Mouse (Mus musculus): ENCODE results near the gene Fdxr. TPM values are rescaled to one million over a fixed set of nuclear protein-coding genes. Genes with fewer than 3 reads are reported as not detected.
A peak's percentile ranks its signal among the peaks of the same experiment; 100 is the strongest.

The Fdxr gene
- total and polyA plus RNA-seq, 3 experiments, result 10.4 to 32.2 (median 10.7) TPM

DNA sequence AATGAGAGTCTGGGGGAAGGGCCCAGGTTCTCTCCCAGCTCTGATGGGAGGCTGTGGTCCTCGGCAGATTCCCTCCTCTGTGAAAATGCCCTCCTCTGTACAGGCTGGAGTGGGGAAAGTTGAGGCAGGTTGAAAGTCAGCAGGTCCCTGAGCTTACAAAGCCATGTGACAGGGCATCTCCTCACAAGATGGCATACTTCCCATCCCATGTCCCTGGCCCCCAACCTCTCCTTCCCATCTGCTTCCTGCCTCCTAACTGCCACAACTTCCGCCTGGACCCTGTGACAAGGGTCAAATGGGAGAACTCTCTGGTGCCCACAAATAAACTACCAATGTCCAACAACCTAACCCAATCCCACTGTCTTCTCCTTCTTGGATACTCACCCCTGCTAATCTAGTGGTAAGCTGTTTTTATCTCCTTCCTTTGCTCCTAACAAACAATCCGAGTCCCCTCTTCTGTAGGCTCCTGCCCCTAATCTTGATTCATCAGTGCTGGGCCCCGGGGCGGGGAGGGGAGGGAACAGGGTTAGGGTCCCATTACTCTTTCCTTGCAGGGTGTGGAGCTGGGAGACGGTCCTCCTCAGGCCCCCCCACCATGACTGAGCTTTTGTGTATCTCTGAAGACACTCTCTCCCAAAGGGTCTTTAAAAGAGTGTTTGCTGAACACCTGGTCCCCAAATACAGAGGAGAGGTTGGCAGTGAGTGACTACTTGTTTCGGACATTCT, 12.6 kb downstream of the Fdxr start:
- peaks cover 4% of the 10 kb centered on the region; the same call in 1 of the 2 replicates for H3K4me1 ChIP-seq (ENCODE audit: insufficient read depth, low read depth, low read length)
- H3K27me3 ChIP-seq (ENCODE audit: insufficient read depth, low read length), result peaks cover 56% of the 10 kb centered on the region
- H3K4me3 ChIP-seq (ENCODE audit: low read depth, low read length), result no peak overlapping the region
- H3K9me3 ChIP-seq (replicated peaks), result peaks cover 5% of the 10 kb centered on the region; the same call in 1 of the 2 replicates
- DNase-seq (ENCODE audit: low spot score) (no peak), ATAC-seq (ENCODE audit: extremely low read depth, insufficient number of reproducible peaks, low FRiP score, poor library complexity, severe bottlenecking) (no peak)
- TF ChIP-seq GATA1 (IDR thresholded peaks at IDR 0.05; ENCODE audit: borderline replicate concordance, low read length) (no peak), TAL1 (conservative IDR thresholded peaks at IDR 0.05; ENCODE audit: low read depth, low read length) (no peak), POLR2AphosphoS5 (IDR thresholded peaks at IDR 0.05; ENCODE audit: insufficient replicate concordance, low read depth, low read length) (no peak), CTCF (IDR thresholded peaks at IDR 0.05; ENCODE audit: low read depth, low read length) (no peak), GATA2 (IDR thresholded peaks at IDR 0.05; ENCODE audit: borderline replicate concordance, low read depth, low read length) (no peak)
- H3K36me3 ChIP-seq (replicated peaks), result peaks cover 21% of the 10 kb centered on the region

DNA sequence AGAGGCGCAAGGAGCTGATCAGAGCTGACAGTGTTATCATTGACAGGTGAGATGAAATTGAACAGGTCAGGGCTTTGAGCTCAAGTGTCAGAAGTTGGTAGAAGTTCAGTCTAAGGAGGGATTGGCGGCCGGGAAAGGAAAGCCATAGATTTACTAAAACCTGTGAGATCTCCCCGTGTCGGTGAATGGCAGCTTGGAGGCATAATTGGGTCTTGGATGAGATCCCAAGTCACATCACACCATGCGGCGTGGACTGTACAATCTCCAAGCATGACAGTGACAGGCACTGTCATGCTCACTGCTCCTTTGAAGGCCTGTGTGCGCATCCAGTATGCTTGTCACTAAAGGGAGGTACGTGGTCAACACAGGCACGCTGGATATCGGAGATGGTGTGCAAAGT, 13.9 kb downstream of the Fdxr start:
- Histone ChIP-seq H3K4me3 (ENCODE audit: low read depth, low read length) (no peak overlapping the region), H3K27me3 (ENCODE audit: insufficient read depth, low read length) (peaks cover 61% of the 10 kb centered on the region), H3K36me3 (replicated peaks) (peaks cover 7% of the 10 kb centered on the region), H3K4me1 (ENCODE audit: insufficient read depth, low read depth, low read length) (peaks cover 5% of the 10 kb centered on the region), H3K9me3 (replicated peaks) (peaks cover 7% of the 10 kb centered on the region)
- TF ChIP-seq CTCF (IDR thresholded peaks at IDR 0.05; ENCODE audit: low read depth, low read length), result no peak
- ATAC-seq (ENCODE audit: extremely low read depth, insufficient number of reproducible peaks, low FRiP score, poor library complexity, severe bottlenecking), result no peak
- no peak for DNase-seq (ENCODE audit: low spot score)

DNA sequence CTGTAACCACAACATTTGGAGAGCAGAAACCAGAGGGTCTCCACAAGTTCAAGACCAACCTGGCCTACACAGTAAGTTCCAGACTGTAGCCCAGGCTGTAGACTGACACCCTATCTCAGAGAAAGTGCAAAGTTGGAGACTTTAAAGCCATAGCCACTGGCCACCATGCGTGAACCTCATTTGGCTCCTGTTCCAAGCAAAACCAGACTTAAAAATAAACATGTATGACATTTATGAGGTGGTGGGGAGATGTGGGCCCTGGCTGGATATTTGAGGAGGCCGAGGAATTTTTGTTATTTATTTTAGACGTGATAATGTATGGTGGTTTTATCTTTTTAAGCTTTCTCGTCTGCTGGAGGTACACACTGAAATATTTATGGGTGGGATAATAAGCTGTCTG, 17.7 kb downstream of the Fdxr start:
- peaks cover 70% of the 10 kb centered on the region for H3K27me3 ChIP-seq (ENCODE audit: insufficient read depth, low read length)
- no peak for TF ChIP-seq POLR2AphosphoS5 (IDR thresholded peaks at IDR 0.05; ENCODE audit: insufficient replicate concordance, low read depth, low read length)
- TF ChIP-seq GATA1 (IDR thresholded peaks at IDR 0.05; ENCODE audit: borderline replicate concordance, low read length), result no peak
- TF ChIP-seq TAL1 (conservative IDR thresholded peaks at IDR 0.05; ENCODE audit: low read depth, low read length), result no peak
- no peak for TF ChIP-seq GATA2 (IDR thresholded peaks at IDR 0.05; ENCODE audit: borderline replicate concordance, low read depth, low read length)
- no peak for TF ChIP-seq CTCF (IDR thresholded peaks at IDR 0.05; ENCODE audit: low read depth, low read length)

DNA sequence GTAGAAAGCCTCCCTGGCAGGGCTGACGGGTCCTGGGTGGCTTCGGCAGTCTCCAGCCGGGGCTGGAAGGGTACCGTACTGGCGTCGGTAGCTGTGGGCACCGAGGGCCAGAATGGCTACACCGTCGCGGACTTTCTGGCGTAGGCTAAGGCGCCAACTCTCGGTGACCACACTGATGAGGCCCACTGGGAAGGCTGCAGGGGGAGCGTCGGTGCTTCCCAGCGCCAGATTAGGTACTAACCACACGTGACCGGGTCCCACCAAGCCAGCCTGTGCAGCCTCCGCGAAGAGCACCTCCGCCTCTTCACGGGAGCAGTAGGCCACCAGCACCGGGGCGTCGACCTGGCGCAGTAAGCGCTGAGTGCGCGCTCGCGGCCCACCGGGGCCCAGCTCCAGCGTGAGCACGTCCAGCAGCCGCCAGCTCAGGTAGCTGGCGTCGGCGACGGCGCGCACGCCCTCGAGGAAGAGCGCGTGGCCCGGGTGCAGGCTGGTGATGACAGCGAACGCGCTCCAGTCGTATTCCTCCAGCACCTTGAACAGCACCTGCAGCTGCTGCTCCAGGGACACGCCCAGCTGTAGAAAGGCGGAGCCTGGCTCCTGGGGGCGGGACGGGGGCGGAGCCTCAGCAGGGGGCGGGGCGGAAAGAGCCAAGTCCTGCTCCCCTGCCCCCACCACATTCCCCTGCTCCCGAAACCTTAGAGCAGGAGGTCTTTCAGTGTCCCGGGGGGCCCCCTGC, 18.9 kb downstream of the Fdxr start:
- Histone ChIP-seq H3K4me3 (ENCODE audit: low read depth, low read length) (0 out of 2 replicates have a peak overlapping the region, but pooled peaks have one; percentile 16), H3K4me1 (ENCODE audit: insufficient read depth, low read depth, low read length) (peaks cover 4% of the 10 kb centered on the region), H3K36me3 (replicated peaks) (no peaks in the 10 kb centered on the region), H3K9me3 (replicated peaks) (peaks cover 6% of the 10 kb centered on the region), H3K27me3 (ENCODE audit: insufficient read depth, low read length) (peaks cover 77% of the 10 kb centered on the region)
- DNase-seq (ENCODE audit: low spot score), result no peak
- no peak for ATAC-seq (ENCODE audit: extremely low read depth, insufficient number of reproducible peaks, low FRiP score, poor library complexity, severe bottlenecking)
- TF ChIP-seq CTCF (IDR thresholded peaks at IDR 0.05; ENCODE audit: low read depth, low read length) (no peak), GATA2 (IDR thresholded peaks at IDR 0.05; ENCODE audit: borderline replicate concordance, low read depth, low read length) (no peak), GATA1 (IDR thresholded peaks at IDR 0.05; ENCODE audit: borderline replicate concordance, low read length) (no peak), POLR2AphosphoS5 (IDR thresholded peaks at IDR 0.05; ENCODE audit: insufficient replicate concordance, low read depth, low read length) (no peak), TAL1 (conservative IDR thresholded peaks at IDR 0.05; ENCODE audit: low read depth, low read length) (no peak)

More for the DNA sequence above, 17.7 kb downstream of the Fdxr start:
- Histone ChIP-seq H3K36me3 (replicated peaks) (no peaks in the 10 kb centered on the region), H3K4me3 (ENCODE audit: low read depth, low read length) (no peak overlapping the region), H3K9me3 (replicated peaks) (peaks cover 6% of the 10 kb centered on the region), H3K4me1 (ENCODE audit: insufficient read depth, low read depth, low read length) (peaks cover 4% of the 10 kb centered on the region)
- ATAC-seq (ENCODE audit: extremely low read depth, insufficient number of reproducible peaks, low FRiP score, poor library complexity, severe bottlenecking) (no peak), DNase-seq (ENCODE audit: low spot score) (no peak)

DNA sequence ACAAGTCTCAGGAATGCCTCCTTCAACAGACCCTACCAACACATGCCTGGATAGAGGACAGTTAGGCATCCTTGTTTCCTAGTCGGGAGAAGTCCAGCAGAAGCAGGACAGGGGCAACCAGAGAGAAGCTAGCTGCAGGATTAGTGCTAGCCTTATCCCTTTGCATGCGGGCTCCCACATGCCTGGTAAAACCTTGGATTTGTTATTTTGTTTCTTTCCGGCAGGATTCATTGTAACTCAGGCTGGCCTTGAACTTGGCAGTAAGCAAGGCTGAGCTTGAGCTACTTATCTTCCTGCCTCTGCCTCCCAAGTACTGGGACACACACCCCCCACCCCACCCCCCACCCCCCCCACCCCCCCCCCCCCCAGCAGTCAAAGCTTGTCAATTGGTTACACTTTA, 25.6 kb downstream of the Fdxr start:
- no peak for ATAC-seq (ENCODE audit: extremely low read depth, insufficient number of reproducible peaks, low FRiP score, poor library complexity, severe bottlenecking)
- peaks cover 10% of the 10 kb centered on the region for H3K9me3 ChIP-seq (replicated peaks)

DNA sequence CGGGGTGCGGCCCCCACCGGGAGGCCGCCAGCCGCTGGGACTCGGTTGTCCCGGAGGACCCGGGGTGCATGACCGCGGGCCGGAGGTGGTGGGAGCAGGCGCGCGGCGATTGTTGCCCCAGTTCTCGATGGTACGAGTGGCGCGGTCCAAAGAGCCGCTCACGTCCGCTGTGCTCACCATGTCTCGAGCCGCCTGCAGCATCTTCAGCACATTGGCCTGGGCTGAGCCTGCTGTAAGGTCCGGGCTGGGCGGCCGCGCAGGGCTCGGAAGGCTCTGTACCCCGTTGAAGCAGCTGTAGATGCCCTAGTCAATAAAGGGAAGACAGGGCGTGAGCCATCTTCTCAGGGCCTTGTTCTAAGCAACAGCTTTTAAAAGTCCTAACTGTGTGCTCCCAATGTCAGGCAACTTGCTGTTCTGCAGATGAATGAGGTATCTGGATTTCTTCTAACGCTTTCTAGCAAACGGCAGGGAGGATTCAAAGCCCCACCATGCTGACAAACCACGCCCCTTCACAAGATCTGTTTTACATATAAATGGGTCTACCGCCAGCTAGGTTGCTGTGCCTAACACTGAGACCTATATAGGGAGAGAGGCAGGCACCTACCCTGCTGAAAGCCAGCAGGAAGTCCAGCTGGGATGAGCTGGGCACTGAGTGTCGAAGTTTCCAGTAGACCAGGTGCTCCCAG, 26.3 kb downstream of the Fdxr start:
- no peak for ATAC-seq (ENCODE audit: extremely low read depth, insufficient number of reproducible peaks, low FRiP score, poor library complexity, severe bottlenecking)

More for the DNA sequence above, 25.6 kb downstream of the Fdxr start:
- H3K4me3 ChIP-seq (ENCODE audit: low read depth, low read length), result no peak overlapping the region
- TF ChIP-seq CTCF (IDR thresholded peaks at IDR 0.05; ENCODE audit: low read depth, low read length), result no peak
- TF ChIP-seq GATA1 (IDR thresholded peaks at IDR 0.05; ENCODE audit: borderline replicate concordance, low read length), result no peak
- TF ChIP-seq GATA2 (IDR thresholded peaks at IDR 0.05; ENCODE audit: borderline replicate concordance, low read depth, low read length), result no peak
- TF ChIP-seq POLR2AphosphoS5 (IDR thresholded peaks at IDR 0.05; ENCODE audit: insufficient replicate concordance, low read depth, low read length), result no peak
- TF ChIP-seq TAL1 (conservative IDR thresholded peaks at IDR 0.05; ENCODE audit: low read depth, low read length), result no peak
- peaks cover 7% of the 10 kb centered on the region for H3K36me3 ChIP-seq (replicated peaks)
- peaks cover 21% of the 10 kb centered on the region for H3K4me1 ChIP-seq (ENCODE audit: insufficient read depth, low read depth, low read length)
- no peak for DNase-seq (ENCODE audit: low spot score)
- H3K27me3 ChIP-seq (ENCODE audit: insufficient read depth, low read length), result peaks cover 62% of the 10 kb centered on the region

More for the DNA sequence above, 26.3 kb downstream of the Fdxr start:
- Histone ChIP-seq H3K9me3 (replicated peaks) (peaks cover 10% of the 10 kb centered on the region), H3K4me1 (ENCODE audit: insufficient read depth, low read depth, low read length) (peaks cover 25% of the 10 kb centered on the region), H3K4me3 (ENCODE audit: low read depth, low read length) (no peak overlapping the region), H3K27me3 (ENCODE audit: insufficient read depth, low read length) (peaks cover 55% of the 10 kb centered on the region), H3K36me3 (replicated peaks) (peaks cover 14% of the 10 kb centered on the region)
- no peak for DNase-seq (ENCODE audit: low spot score)
- TF ChIP-seq POLR2AphosphoS5 (IDR thresholded peaks at IDR 0.05; ENCODE audit: insufficient replicate concordance, low read depth, low read length) (no peak), TAL1 (conservative IDR thresholded peaks at IDR 0.05; ENCODE audit: low read depth, low read length) (no peak), GATA1 (IDR thresholded peaks at IDR 0.05; ENCODE audit: borderline replicate concordance, low read length) (no peak), CTCF (IDR thresholded peaks at IDR 0.05; ENCODE audit: low read depth, low read length) (no peak), GATA2 (IDR thresholded peaks at IDR 0.05; ENCODE audit: borderline replicate concordance, low read depth, low read length) (no peak)
